Mouse (Mus musculus): ENCODE measurements at regions not wholly inside any gene's neighbourhood (a gene's known extent, or its start where the extent isn't known, plus 50 kb on each side); places are given as distances from the start of the nearest gene placed in this dataset.

DNA sequence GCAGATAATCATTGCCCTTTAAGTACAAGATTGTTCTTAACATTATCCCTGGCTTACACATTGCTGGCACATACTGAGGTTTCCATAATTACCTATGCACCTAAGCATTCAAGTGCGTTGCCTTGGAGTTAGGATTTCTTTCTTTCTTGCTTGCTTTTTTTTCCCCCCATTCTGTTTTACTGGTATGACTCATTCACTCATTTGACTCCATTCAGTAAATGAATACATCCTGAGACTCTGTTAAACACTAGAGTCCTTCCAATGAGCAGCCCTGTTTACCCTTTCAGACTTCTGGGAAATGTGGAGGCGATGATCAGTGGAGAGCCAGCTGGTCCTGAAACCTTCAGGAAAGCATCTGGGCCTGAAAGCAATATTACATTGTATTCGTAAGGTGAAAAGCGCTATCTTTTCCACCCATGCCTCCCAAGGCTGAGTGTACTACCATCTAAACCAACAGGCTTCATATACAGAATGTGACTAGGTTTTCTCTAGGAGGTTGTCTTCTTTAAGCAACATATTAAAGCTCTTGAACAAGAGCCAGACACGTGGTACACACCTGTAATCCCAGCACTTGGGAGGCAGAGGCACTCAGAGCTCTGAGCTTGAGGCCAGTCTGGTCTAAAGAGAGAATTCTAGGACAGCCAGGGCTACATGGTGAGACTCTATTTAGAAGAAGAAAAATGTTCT, 1267.6 kb upstream of the A1bg start:
- Histone ChIP-seq H3K4me1 (ENCODE audit: control insufficient read depth, low read depth, low read length) (peaks cover 22% of the 10 kb centered on the region), H3K27ac (ENCODE audit: low read length) (peak overlapping the region; percentile 92), H3K27me3 (ENCODE audit: control insufficient read depth, insufficient read depth, low read depth, low read length) (no peaks in the 10 kb centered on the region), H3K9ac (ENCODE audit: low read depth, low read length) (peak overlapping the region; percentile 1; the same call in 1 of the 2 replicates), H3K4me3 (ENCODE audit: low read depth, low read length) (no peak overlapping the region), H3K9me3 (replicated peaks; ENCODE audit: control insufficient read depth, low read length) (no peaks in the 10 kb centered on the region), H3K36me3 (ENCODE audit: control insufficient read depth, insufficient read depth) (no peaks in the 10 kb centered on the region), H3K4me2 (ENCODE audit: low read depth, low read length) (peak overlapping the region; percentile 24)
- WGBS (ENCODE audit: insufficient replicate concordance), result 55% methylated on average over 5 of the region's 5 CpGs
- ATAC-seq (ENCODE audit: low read depth), result peak; percentile 35; the same call in 1 of the 2 replicates

DNA sequence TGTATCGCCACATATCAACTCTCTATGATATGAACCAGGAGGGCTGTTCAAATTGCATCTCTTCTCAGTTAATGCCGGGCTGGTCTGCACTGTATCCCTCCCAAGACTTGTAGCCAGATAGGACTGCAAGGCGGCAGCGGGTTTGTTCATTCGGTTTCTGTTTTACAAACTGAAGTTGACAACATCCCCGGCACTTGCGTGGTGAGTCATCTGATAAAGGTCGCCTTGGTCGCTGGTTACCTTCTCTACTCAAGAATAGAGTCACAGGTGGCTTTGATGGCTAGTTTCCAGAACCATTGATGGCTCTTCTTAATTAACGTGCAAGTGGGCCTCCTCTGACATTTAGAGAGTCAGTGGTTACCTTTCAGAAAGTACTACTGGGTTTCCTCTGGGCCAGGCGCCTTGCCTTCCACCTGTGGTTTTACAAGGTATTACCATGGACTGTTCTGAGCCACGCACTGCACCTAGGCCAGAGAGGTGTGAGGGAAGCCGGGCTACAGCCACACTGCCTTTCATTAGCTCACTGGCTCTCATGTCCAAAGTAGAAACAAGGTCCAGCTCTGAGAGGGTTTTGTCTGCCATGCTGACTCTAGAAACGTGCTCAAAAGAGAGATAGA, 1266.9 kb upstream of the A1bg start:
- Histone ChIP-seq H3K27me3 (ENCODE audit: control insufficient read depth, insufficient read depth, low read depth, low read length) (no peaks in the 10 kb centered on the region), H3K4me3 (ENCODE audit: low read depth, low read length) (no peak overlapping the region), H3K9ac (ENCODE audit: low read depth, low read length) (no peak overlapping the region), H3K4me2 (ENCODE audit: low read depth, low read length) (no peak overlapping the region), H3K4me1 (ENCODE audit: control insufficient read depth, low read depth, low read length) (peaks cover 22% of the 10 kb centered on the region), H3K27ac (ENCODE audit: low read length) (peak overlapping the region; percentile 92), H3K9me3 (replicated peaks; ENCODE audit: control insufficient read depth, low read length) (no peaks in the 10 kb centered on the region), H3K36me3 (ENCODE audit: control insufficient read depth, insufficient read depth) (no peaks in the 10 kb centered on the region)
- no peak for ATAC-seq (ENCODE audit: low read depth)
- WGBS (ENCODE audit: insufficient replicate concordance), result 65% methylated on average over 14 of the region's 14 CpGs

DNA sequence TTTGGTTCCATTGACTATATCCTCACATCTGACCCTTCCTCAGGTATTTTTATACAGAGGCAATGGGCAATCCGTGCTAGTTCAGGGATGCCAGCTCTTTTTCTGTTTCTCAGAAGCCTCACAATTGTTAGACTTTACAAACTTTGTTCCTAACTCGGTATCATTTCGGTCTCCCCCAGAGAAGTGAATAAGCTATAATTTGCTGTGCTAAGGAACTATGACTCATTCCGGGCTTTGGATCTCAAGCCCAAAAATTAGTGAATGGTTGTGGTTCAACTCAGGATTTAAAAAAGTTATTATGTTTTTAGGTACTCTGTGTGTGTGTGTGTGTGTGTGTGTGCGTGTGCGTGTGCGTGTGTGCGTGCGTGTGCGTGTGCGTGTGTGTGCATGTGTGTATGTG, 1263.7 kb upstream of the A1bg start:
- H3K9ac ChIP-seq (ENCODE audit: low read depth, low read length), result no peak overlapping the region
- H3K27ac ChIP-seq (ENCODE audit: low read length), result no peak overlapping the region
- H3K36me3 ChIP-seq (ENCODE audit: control insufficient read depth, insufficient read depth), result no peaks in the 10 kb centered on the region
- no peaks in the 10 kb centered on the region for H3K9me3 ChIP-seq (replicated peaks; ENCODE audit: control insufficient read depth, low read length)
- WGBS (ENCODE audit: insufficient replicate concordance), result 84% methylated on average over 11 of the region's 11 CpGs
- ATAC-seq (ENCODE audit: low read depth), result no peak
- H3K4me3 ChIP-seq (ENCODE audit: low read depth, low read length), result no peak overlapping the region
- H3K4me1 ChIP-seq (ENCODE audit: control insufficient read depth, low read depth, low read length), result peaks cover 21% of the 10 kb centered on the region
- H3K4me2 ChIP-seq (ENCODE audit: low read depth, low read length), result no peak overlapping the region
- H3K27me3 ChIP-seq (ENCODE audit: control insufficient read depth, insufficient read depth, low read depth, low read length), result no peaks in the 10 kb centered on the region

DNA sequence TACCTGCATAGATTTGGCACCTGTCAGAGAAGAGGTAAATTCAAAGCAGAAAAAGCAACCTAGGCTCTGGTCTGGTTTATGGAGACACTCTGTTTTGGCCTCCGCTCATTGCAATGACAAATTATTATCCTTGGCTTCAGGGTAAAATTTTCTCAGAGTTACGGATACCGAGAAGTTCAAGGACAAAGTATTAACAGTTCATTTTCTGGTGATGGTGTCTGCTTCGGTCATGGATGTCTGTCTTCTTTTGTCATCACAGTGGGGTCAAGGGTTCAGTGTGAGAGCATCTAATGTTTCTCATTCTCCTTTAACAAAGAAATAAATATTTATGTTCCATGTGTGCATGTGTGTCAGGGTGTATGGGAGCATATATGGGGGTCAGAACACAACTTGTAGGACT, 1261.0 kb upstream of the A1bg start:
- H3K9me3 ChIP-seq (replicated peaks; ENCODE audit: control insufficient read depth, low read length), result no peaks in the 10 kb centered on the region
- H3K4me2 ChIP-seq (ENCODE audit: low read depth, low read length), result no peak overlapping the region
- no peaks in the 10 kb centered on the region for H3K4me1 ChIP-seq (ENCODE audit: control insufficient read depth, low read depth, low read length)
- H3K27me3 ChIP-seq (ENCODE audit: control insufficient read depth, insufficient read depth, low read depth, low read length), result no peaks in the 10 kb centered on the region
- WGBS (ENCODE audit: insufficient replicate concordance), result 85% methylated on average over 4 of the region's 4 CpGs
- ATAC-seq (ENCODE audit: low read depth), result no peak
- H3K36me3 ChIP-seq (ENCODE audit: control insufficient read depth, insufficient read depth), result no peaks in the 10 kb centered on the region
- no peak overlapping the region for H3K9ac ChIP-seq (ENCODE audit: low read depth, low read length)
- no peak overlapping the region for H3K27ac ChIP-seq (ENCODE audit: low read length)
- H3K4me3 ChIP-seq (ENCODE audit: low read depth, low read length), result no peak overlapping the region

GRCm38 (mm10) chr15:62181454-62181910, 1258.7 kb upstream of the A1bg start:
- Histone ChIP-seq H3K4me2 (ENCODE audit: low read depth, low read length) (no peak overlapping the region), H3K4me1 (ENCODE audit: control insufficient read depth, low read depth, low read length) (no peaks in the 10 kb centered on the region), H3K27me3 (ENCODE audit: control insufficient read depth, insufficient read depth, low read depth, low read length) (no peaks in the 10 kb centered on the region), H3K9ac (ENCODE audit: low read depth, low read length) (no peak overlapping the region), H3K4me3 (ENCODE audit: low read depth, low read length) (no peak overlapping the region), H3K27ac (ENCODE audit: low read length) (no peak overlapping the region), H3K36me3 (ENCODE audit: control insufficient read depth, insufficient read depth) (no peaks in the 10 kb centered on the region), H3K9me3 (replicated peaks; ENCODE audit: control insufficient read depth, low read length) (no peaks in the 10 kb centered on the region)
- 52% methylated on average over 2 of the region's 2 CpGs for WGBS (ENCODE audit: insufficient replicate concordance)
- ATAC-seq (ENCODE audit: low read depth), result 0 out of 2 replicates have a peak, but pooled peaks have one; percentile 5

DNA sequence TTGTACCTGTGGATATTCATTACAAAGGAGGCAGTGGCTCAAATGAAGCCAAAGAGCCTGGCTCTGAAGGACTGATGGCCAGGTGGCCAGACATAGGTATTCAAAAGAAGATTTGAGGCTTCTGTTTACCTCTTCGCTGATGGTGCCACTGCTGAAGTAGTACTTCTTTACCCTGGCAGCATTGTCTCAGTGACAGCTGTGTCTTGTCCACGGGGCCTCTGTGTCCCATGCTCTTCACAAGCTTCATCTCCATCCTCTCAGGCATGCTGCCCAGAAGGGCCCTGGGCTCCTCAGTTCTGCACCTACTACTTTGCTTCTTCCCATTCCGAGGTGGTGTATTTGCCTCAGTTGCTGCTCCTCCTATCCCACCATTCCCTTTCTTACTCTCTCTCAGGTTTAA, 1257.9 kb upstream of the A1bg start:
- Histone ChIP-seq H3K9ac (ENCODE audit: low read depth, low read length) (no peak overlapping the region), H3K27me3 (ENCODE audit: control insufficient read depth, insufficient read depth, low read depth, low read length) (no peaks in the 10 kb centered on the region), H3K4me3 (ENCODE audit: low read depth, low read length) (no peak overlapping the region), H3K4me1 (ENCODE audit: control insufficient read depth, low read depth, low read length) (no peaks in the 10 kb centered on the region), H3K4me2 (ENCODE audit: low read depth, low read length) (no peak overlapping the region), H3K36me3 (ENCODE audit: control insufficient read depth, insufficient read depth) (no peaks in the 10 kb centered on the region), H3K9me3 (replicated peaks; ENCODE audit: control insufficient read depth, low read length) (no peaks in the 10 kb centered on the region), H3K27ac (ENCODE audit: low read length) (no peak overlapping the region)
- WGBS (ENCODE audit: insufficient replicate concordance), result 64% methylated on average over 3 of the region's 3 CpGs
- no peak for ATAC-seq (ENCODE audit: low read depth)

- H3K4me1 ChIP-seq (ENCODE audit: control insufficient read depth, low read depth, low read length), result no peaks in the 10 kb centered on the region
- no peak overlapping the region for H3K4me2 ChIP-seq (ENCODE audit: low read depth, low read length)
- no peaks in the 10 kb centered on the region for H3K36me3 ChIP-seq (ENCODE audit: control insufficient read depth, insufficient read depth)
- no peak overlapping the region for H3K9ac ChIP-seq (ENCODE audit: low read depth, low read length)
- WGBS (ENCODE audit: insufficient replicate concordance), result 73% methylated on average over 2 of the region's 2 CpGs
- no peak overlapping the region for H3K27ac ChIP-seq (ENCODE audit: low read length)
- no peaks in the 10 kb centered on the region for H3K27me3 ChIP-seq (ENCODE audit: control insufficient read depth, insufficient read depth, low read depth, low read length)
- H3K4me3 ChIP-seq (ENCODE audit: low read depth, low read length), result no peak overlapping the region
- no peak for ATAC-seq (ENCODE audit: low read depth)
- no peaks in the 10 kb centered on the region for H3K9me3 ChIP-seq (replicated peaks; ENCODE audit: control insufficient read depth, low read length)
Observed at GRCm38 (mm10) chr15:62179801-62180200, 1257.0 kb upstream of the A1bg start.

DNA sequence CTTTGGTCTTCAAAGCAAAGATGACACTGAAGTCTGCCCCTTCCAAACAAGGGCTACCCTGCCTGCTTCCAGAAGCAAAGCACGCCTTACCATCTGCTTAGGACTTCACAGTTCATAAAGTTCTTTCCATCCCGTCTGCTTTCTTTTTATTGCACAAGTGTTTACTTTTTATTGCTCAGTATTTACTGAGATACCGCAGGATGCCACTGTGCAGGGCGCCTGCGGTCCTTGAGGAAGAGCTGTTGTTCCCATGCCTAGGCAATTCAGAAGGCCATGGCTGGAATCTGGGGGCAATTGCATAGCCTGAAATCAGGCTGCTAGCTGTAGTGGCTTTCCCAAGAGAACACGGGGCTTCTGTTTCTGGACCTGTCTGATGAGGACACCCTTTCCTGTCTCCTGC, 1255.8 kb upstream of the A1bg start:
- Histone ChIP-seq H3K27ac (ENCODE audit: low read length) (no peak overlapping the region), H3K9me3 (replicated peaks; ENCODE audit: control insufficient read depth, low read length) (no peaks in the 10 kb centered on the region), H3K27me3 (ENCODE audit: control insufficient read depth, insufficient read depth, low read depth, low read length) (no peaks in the 10 kb centered on the region), H3K4me2 (ENCODE audit: low read depth, low read length) (no peak overlapping the region), H3K4me3 (ENCODE audit: low read depth, low read length) (no peak overlapping the region), H3K9ac (ENCODE audit: low read depth, low read length) (no peak overlapping the region), H3K4me1 (ENCODE audit: control insufficient read depth, low read depth, low read length) (peaks cover 4% of the 10 kb centered on the region; the same call in 1 of the 2 replicates), H3K36me3 (ENCODE audit: control insufficient read depth, insufficient read depth) (no peaks in the 10 kb centered on the region)
- ATAC-seq (ENCODE audit: low read depth), result no peak
- 75% methylated on average over 6 of the region's 6 CpGs for WGBS (ENCODE audit: insufficient replicate concordance)

GRCm38 (mm10) chr15:62177768-62178410, 1255.1 kb upstream of the A1bg start:
- H3K9me3 ChIP-seq (replicated peaks; ENCODE audit: control insufficient read depth, low read length), result no peaks in the 10 kb centered on the region
- no peaks in the 10 kb centered on the region for H3K27me3 ChIP-seq (ENCODE audit: control insufficient read depth, insufficient read depth, low read depth, low read length)
- H3K4me2 ChIP-seq (ENCODE audit: low read depth, low read length), result no peak overlapping the region
- no peak overlapping the region for H3K4me3 ChIP-seq (ENCODE audit: low read depth, low read length)
- no peaks in the 10 kb centered on the region for H3K36me3 ChIP-seq (ENCODE audit: control insufficient read depth, insufficient read depth)
- no peak for ATAC-seq (ENCODE audit: low read depth)
- 60% methylated on average over 9 of the region's 9 CpGs for WGBS (ENCODE audit: insufficient replicate concordance)
- H3K9ac ChIP-seq (ENCODE audit: low read depth, low read length), result no peak overlapping the region
- H3K4me1 ChIP-seq (ENCODE audit: control insufficient read depth, low read depth, low read length), result peaks cover 9% of the 10 kb centered on the region
- H3K27ac ChIP-seq (ENCODE audit: low read length), result no peak overlapping the region
